ENCODE assay signal across 8 mouse cellular contexts in the genomic region with DNA sequence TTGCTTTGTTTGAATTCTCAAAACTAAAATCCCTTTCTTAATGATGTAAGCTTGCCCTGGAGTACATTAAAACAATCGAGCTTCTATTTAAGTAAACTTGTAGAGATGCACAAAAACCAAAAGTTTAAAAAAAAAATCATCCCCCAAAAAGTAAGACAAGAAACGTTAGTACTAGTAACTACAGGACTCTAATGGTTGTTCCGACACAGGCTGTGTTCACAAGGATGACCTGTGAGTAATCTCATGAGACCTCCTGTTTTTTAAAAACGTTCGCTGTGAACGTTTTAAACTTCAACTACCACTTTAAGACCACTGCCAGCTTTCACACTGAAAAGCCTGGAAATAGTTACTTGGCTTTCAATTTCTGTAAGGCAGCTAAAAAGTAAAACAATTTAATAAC.
DNase-seq lines count a peak whose midpoint lies in the region; ATAC-seq and TF ChIP-seq lines count a peak whose summit lies in the region.

No protein-coding gene starts in this region.

- H3K9ac ChIP-seq in heart, embryonic 11.5 days (ENCODE audit: low read depth, low read length), result no peak overlapping the region
- H3K9ac ChIP-seq in liver, embryonic 11.5 days (ENCODE audit: low read depth, low read length), result 0 out of 2 replicates have a peak overlapping the region, but pooled peaks have one; percentile 35

- H3K27ac ChIP-seq in heart, embryonic 11.5 days (ENCODE audit: low read depth, low read length), result no peak overlapping the region
- H3K27ac ChIP-seq in embryonic fibroblast, embryonic 13.5 days (ENCODE audit: insufficient read depth, low read length), result peak overlapping the region; percentile 97
- no peak overlapping the region for H3K27ac ChIP-seq in liver, embryonic 11.5 days (ENCODE audit: low read depth, low read length)

- TF ChIP-seq POLR2A in embryonic fibroblast, embryonic 13.5 days (IDR thresholded peaks at IDR 0.05; ENCODE audit: low read depth, low read length), result no peak

- WGBS in heart, embryonic 11.5 days (ENCODE audit: insufficient replicate concordance), result 37% methylated on average over 6 of the region's 6 CpGs
- WGBS in liver, embryonic 11.5 days, result 45% methylated on average over 6 of the region's 6 CpGs

- H3K9me3 ChIP-seq in heart, embryonic 11.5 days (replicated peaks; ENCODE audit: control insufficient read depth, low read length), result no peaks in the 10 kb centered on the region
- H3K9me3 ChIP-seq in liver, embryonic 11.5 days (ENCODE audit: control insufficient read depth, low read length), result no peaks in the 10 kb centered on the region

- intact Hi-C loops in heart, postnatal 25 days (cut with DNase I), result loop anchor here (5.0 kb wide), 1 partner anchor 35 kb away; no protein-coding TSS in a partner anchor

- no peak for ATAC-seq in heart, embryonic 11.5 days (replicated peaks; ENCODE audit: insufficient number of reproducible peaks, low FRiP score, low TSS enrichment)
- no peak for ATAC-seq in liver, embryonic 11.5 days (replicated peaks; ENCODE audit: low FRiP score)

- H3K36me3 ChIP-seq in heart, embryonic 11.5 days (ENCODE audit: control insufficient read depth, insufficient read depth, low read length), result no peaks in the 10 kb centered on the region
- no peaks in the 10 kb centered on the region for H3K36me3 ChIP-seq in liver, embryonic 11.5 days (ENCODE audit: control insufficient read depth, insufficient read depth, low read length)

- no peaks in the 10 kb centered on the region for H3K27me3 ChIP-seq in heart, embryonic 11.5 days (ENCODE audit: control insufficient read depth, insufficient read depth, low read length)
- H3K27me3 ChIP-seq in liver, embryonic 11.5 days (replicated peaks; ENCODE audit: control insufficient read depth, insufficient read depth, low read length), result no peaks in the 10 kb centered on the region

- H3K4me3 ChIP-seq in heart, embryonic 11.5 days (ENCODE audit: low read depth, low read length), result peak overlapping the region; percentile 51; the same call in 1 of the 2 replicates
- peak overlapping the region; percentile 99 for H3K4me3 ChIP-seq in embryonic fibroblast, embryonic 13.5 days (ENCODE audit: insufficient read depth, low read length)
- H3K4me3 ChIP-seq in liver, embryonic 11.5 days (ENCODE audit: low read depth, low read length), result peak overlapping the region; percentile 60

- DNase-seq in heart, postnatal 25 days (ENCODE audit: low spot score), result no peak
- peak; percentile 56 for DNase-seq in 3T3-L1 (ENCODE audit: low read depth, low spot score)
- DNase-seq in liver, embryonic 11.5 days (ENCODE audit: low spot score), result no peak
- no peak for DNase-seq in ovary, postnatal 10 days (ENCODE audit: low spot score)
- no peak for DNase-seq in urinary bladder, adult 18-20 months (ENCODE audit: low spot score in 2 of 2)
- no peak for DNase-seq in c-Kit-positive CD71-positive TER-119-positive erythroid progenitor cells, embryonic 14.5 days (ENCODE audit: low spot score)

- H3K4me1 ChIP-seq in heart, embryonic 11.5 days (ENCODE audit: control insufficient read depth, insufficient read depth, low read length), result peaks cover 14% of the 10 kb centered on the region; the same call in 1 of the 2 replicates
- peaks cover 16% of the 10 kb centered on the region for H3K4me1 ChIP-seq in embryonic fibroblast, embryonic 13.5 days (ENCODE audit: control insufficient read depth, insufficient read depth, low read length)
- peaks cover 13% of the 10 kb centered on the region for H3K4me1 ChIP-seq in liver, embryonic 11.5 days (replicated peaks; ENCODE audit: control insufficient read depth, insufficient read depth, low read length)

- H3K4me2 ChIP-seq in heart, embryonic 11.5 days, result peak overlapping the region; percentile 84
- peak overlapping the region; percentile 84 for H3K4me2 ChIP-seq in liver, embryonic 11.5 days

- TF ChIP-seq CTCF in embryonic fibroblast, embryonic 13.5 days (IDR thresholded peaks at IDR 0.05; ENCODE audit: borderline replicate concordance, insufficient read depth, low read length), result no peak
